Mouse (Mus musculus) c-Kit-positive CD71-negative TER-119-negative erythroid progenitor cells, embryonic 14.5 days (primary cell): ENCODE results near the gene Mrgpra2a.
"Not testable (repeated sequence)": the region's sequence is repeated elsewhere in the genome, so short reads cannot be mapped to it uniquely, and the experiment has no call there.

Experiments used
- DNase-seq: peaks from one replicate; pipeline ENCODE4 v3.0.0-alpha.2; 2013; ENCODE audit warnings: low read depth

Mrgpra2a gene

DNA sequence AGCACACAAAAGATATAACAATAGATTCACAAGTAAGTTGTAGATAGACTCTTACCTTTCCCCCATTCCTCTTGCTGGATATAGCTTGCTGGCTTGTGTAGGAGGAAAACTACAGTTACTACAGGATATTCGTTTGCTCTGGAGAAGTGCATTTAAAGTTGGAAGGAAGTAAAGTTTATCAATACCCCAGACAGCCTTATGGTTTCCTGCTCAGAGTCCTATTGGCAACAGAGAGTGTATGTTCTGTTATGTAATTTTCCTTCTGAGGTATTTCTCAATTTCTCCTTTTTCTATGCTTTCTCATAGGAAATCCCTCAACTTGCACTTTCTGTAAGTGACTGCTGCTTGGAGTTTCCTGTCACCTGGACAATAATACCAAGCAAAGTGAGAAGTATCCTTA, at the start of gene Mrgpra2a:
Mrgpra2a (minus strand) TSS at position 125 of the 400 bp plus-strand sequence.
- not testable (repeated sequence) for DNase-seq

DNA sequence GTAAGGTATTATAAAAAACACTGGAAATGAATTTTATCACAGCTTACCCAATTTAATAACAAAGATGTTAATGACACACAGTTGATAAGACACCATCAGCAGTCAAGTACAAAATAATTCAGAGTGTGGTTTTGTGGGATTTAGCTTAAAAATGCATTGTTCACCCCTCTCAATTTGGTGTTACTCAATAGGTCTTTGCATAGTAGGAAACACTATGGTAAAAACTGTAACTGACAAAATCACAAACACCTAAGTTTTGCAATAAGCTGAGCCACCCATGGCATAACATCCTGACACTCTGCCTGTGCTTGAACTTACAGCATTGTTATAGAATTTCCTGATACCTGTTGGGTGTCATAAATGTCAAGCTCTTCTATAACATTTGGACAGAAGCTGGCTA, 39.3 kb upstream of the Mrgpra2a start:
- DNase-seq = not testable (repeated sequence)

DNA sequence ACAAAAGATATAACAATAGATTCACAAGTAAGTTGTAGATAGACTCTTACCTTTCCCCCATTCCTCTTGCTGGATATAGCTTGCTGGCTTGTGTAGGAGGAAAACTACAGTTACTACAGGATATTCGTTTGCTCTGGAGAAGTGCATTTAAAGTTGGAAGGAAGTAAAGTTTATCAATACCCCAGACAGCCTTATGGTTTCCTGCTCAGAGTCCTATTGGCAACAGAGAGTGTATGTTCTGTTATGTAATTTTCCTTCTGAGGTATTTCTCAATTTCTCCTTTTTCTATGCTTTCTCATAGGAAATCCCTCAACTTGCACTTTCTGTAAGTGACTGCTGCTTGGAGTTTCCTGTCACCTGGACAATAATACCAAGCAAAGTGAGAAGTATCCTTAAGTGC, 37.5 kb upstream of the Mrgpra2a start:
- DNase-seq = not testable (repeated sequence)

DNA sequence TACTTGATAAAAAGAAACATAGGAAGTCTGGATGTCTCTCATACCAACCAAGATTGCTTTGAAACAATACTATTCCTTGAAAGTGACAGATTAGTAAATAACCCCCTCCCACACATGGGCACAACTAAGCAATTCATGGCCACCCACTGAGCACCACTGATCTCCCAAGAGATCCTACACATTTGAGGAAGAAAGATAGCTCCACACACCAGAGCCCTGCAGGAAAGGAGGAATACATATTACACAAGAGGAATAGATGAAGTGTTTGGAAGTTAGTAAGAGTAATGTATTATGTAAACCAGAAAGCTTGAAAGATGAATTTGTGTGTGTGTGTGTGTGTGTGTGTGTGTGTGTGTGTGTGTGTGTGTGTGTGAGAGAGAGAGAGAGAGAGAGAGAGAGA, 31.2 kb upstream of the Mrgpra2a start:
- not testable (repeated sequence) for DNase-seq

DNA sequence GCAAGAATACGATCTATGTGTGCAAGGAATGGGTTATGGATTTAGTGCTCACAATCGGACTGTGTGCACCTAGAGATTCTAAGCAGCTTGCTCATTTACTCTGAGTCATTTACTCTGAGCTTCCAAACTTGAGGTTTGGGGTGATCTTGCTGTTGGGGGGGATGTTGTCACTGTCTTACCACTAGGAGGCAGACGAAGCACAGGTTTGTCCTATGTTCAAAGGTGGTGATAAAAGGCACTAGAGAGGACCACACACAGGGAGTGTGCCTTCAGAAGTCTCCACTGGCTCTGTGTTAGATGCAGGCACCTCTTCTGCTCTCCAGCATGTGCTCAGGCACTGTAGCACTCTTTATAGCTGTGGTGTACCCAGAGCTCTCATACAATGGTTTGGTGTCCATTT, 22.0 kb upstream of the Mrgpra2a start:
- not testable (repeated sequence) for DNase-seq

DNA sequence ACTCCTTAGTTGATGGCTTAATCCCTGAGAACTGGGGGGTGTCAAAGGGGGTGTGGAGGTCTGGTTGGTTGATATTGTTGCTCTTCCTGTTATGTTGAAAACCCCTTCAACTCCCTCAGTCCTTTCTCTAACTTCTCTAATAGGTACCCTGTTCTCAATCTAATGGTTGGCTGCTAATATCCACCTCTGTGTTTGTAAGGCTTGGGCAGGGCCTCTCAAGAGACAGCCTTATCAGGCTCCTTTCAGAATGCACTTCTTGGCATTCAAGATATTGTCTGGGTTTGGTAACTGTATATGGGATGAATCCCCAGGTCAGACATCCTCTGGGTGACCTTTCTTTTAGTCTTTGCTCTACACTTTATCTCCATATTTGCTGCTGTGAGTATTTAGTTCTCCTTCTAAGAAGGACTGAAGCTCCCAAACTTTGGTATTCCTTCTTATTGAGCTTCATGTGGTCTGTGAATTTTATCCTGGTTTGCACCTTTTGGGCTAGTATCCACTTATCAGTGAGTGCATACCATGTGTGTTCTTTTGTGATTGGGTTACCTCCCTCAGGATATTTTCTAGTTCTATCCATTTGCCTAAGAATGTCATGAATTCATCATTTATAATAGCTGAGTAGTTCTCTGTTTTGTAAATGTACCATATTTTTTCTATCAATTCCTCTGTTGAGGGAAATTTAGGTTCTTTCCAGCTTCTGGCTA, 13.5 kb upstream of the Mrgpra2a start:
- DNase-seq = not testable (repeated sequence)

DNA sequence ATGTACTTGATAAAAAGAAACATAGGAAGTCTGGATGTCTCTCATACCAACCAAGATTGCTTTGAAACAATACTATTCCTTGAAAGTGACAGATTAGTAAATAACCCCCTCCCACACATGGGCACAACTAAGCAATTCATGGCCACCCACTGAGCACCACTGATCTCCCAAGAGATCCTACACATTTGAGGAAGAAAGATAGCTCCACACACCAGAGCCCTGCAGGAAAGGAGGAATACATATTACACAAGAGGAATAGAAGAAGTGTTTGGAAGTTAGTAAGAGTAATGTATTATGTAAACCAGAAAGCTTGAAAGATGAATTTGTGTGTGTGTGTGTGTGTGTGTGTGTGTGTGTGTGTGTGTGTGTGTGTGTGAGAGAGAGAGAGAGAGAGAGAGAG, 6.2 kb downstream of the Mrgpra2a start:
- DNase-seq = not testable (repeated sequence)

DNA sequence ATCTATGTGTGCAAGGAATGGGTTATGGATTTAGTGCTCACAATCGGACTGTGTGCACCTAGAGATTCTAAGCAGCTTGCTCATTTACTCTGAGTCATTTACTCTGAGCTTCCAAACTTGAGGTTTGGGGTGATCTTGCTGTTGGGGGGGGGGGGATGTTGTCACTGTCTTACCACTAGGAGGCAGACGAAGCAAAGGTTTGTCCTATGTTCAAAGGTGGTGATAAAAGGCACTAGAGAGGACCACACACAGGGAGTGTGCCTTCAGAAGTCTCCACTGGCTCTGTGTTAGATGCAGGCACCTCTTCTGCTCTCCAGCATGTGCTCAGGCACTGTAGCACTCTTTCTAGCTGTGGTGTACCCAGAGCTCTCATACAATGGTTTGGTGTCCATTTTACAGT, 15.5 kb downstream of the Mrgpra2a start:
- not testable (repeated sequence) for DNase-seq

DNA sequence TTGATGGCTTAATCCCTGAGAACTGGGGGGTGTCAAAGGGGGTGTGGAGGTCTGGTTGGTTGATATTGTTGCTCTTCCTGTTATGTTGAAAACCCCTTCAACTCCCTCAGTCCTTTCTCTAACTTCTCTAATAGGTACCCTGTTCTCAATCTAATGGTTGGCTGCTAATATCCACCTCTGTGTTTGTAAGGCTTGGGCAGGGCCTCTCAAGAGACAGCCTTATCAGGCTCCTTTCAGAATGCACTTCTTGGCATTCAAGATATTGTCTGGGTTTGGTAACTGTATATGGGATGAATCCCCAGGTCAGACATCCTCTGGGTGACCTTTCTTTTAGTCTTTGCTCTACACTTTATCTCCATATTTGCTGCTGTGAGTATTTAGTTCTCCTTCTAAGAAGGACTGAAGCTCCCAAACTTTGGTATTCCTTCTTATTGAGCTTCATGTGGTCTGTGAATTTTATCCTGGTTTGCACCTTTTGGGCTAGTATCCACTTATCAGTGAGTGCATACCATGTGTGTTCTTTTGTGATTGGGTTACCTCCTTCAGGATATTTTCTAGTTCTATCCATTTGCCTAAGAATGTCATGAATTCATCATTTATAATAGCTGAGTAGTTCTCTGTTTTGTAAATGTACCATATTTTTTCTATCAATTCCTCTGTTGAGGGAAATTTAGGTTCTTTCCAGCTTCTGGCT, 24.0 kb downstream of the Mrgpra2a start:
- DNase-seq = not testable (repeated sequence)

DNA sequence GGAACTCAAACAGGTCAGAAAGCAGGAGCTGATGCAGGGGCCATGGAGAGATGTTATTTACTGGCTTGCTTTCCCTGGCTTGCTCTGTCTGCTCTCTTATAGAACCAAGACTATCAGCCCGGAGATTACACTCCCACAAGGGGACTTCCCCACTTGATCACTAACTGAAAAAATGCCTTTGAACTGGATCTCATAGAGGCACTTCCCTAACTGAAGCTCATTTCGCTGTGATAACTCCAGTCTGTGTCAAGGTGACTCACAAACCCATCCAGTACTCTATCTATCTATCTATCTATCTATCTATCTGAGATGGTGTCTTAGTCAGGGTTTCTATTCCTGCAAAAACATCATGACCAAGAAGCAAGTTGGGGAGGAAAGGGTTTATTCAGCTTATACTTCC, 41.3 kb downstream of the Mrgpra2a start:
- no peak for DNase-seq

DNA sequence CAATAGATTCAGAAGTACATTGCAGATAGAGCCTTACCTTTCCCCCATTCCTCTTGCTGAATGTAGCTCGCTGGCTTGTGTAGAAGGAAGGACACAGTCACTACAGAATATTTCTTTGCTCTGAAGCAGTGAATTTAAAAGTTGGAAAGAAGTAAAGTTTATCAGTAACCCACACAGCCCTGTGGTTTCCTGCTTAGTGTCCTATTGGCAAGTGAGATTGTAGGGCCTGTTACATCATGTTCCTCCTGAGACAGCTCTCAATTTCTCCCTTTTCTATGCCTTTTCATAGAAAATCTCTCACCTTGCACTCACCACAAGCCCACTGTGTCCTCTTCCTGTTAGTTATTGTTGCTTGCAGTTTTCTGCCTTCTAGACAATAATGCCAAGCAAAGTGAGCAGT, 42.4 kb downstream of the Mrgpra2a start:
- no peak for DNase-seq

DNA sequence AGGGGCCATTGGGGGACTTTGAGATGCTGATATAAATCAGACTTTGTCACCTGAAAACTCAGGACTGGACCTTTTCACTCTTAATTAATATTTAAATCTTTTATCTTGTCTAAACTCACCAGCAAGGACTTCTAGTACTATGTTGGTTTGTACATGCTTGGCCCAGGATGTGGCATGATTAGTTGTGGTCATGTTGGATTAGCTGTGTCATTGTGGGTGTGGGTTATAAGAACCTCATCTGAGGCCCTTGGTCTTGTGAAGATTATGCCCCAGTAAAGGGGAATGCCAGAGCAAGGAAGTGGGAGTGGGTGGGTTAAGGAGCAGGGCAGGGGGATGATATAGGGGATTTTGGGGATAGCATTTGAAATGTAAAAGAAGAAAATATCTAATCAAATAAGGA, 50.8 kb downstream of the Mrgpra2a start:
- no peak for DNase-seq
